Mouse (Mus musculus): Measurements from ENCODE around the gene Tas2r126.
"Not testable (repeated sequence)": the region's sequence is repeated elsewhere in the genome, so short reads cannot be mapped to it uniquely, and the experiment has no call there.

Tas2r126 gene

GRCm38 (mm10) chr6:42447381-42447780 lies 13.0 kb downstream of the Tas2r126 start:
- Histone ChIP-seq H3K4me3 (replicated peaks; ENCODE audit: low read length) (no peak overlapping the region), H3K4me1 (replicated peaks; ENCODE audit: low read depth, low read length) (no peaks in the 10 kb centered on the region), H3K36me3 (ENCODE audit: insufficient read depth, low read length) (no peaks in the 10 kb centered on the region), H3K27me3 (ENCODE audit: insufficient read depth, low read length) (no peaks in the 10 kb centered on the region), H3K9me3 (ENCODE audit: low read length) (peaks cover 7% of the 10 kb centered on the region)
- TF ChIP-seq CTCF (conservative IDR thresholded peaks at IDR 0.05; ENCODE audit: low read length) (no peak), NANOG (IDR thresholded peaks at IDR 0.05; ENCODE audit: borderline replicate concordance, low read length) (no peak), POU5F1 (IDR thresholded peaks at IDR 0.05; ENCODE audit: borderline replicate concordance, low read length) (no peak)

GRCm38 (mm10) chr6:42465096-42465495 lies 30.8 kb downstream of the Tas2r126 start, which contains the start of gene Olfr458:
Gene Olfr458, minus strand, starts transcription at chr6:42465196.
- Histone ChIP-seq H3K36me3 (ENCODE audit: insufficient read depth, low read length) (no peaks in the 10 kb centered on the region), H3K27me3 (ENCODE audit: insufficient read depth, low read length) (no peaks in the 10 kb centered on the region), H3K4me3 (replicated peaks; ENCODE audit: low read length) (no peak within 1 kb of the TSS), H3K4me1 (replicated peaks; ENCODE audit: low read depth, low read length) (no peaks in the 10 kb centered on the region), H3K9me3 (ENCODE audit: low read length) (no peaks in the 10 kb centered on the region)
- TF ChIP-seq CTCF (conservative IDR thresholded peaks at IDR 0.05; ENCODE audit: low read length): no peak
- TF ChIP-seq POU5F1 (IDR thresholded peaks at IDR 0.05; ENCODE audit: borderline replicate concordance, low read length): no peak
- no peak for TF ChIP-seq NANOG (IDR thresholded peaks at IDR 0.05; ENCODE audit: borderline replicate concordance, low read length)

GRCm38 (mm10) chr6:42470542-42470941 lies 36.2 kb downstream of the Tas2r126 start:
- Histone ChIP-seq H3K9me3 (ENCODE audit: low read length) (0 out of 2 replicates have a peak, but pooled peaks cover 8% of the 10 kb centered on the region), H3K27me3 (ENCODE audit: insufficient read depth, low read length) (no peaks in the 10 kb centered on the region), H3K4me3 (replicated peaks; ENCODE audit: low read length) (no peak overlapping the region), H3K36me3 (ENCODE audit: insufficient read depth, low read length) (no peaks in the 10 kb centered on the region), H3K4me1 (replicated peaks; ENCODE audit: low read depth, low read length) (no peaks in the 10 kb centered on the region)
- TF ChIP-seq CTCF (conservative IDR thresholded peaks at IDR 0.05; ENCODE audit: low read length): no peak
- no peak for TF ChIP-seq NANOG (IDR thresholded peaks at IDR 0.05; ENCODE audit: borderline replicate concordance, low read length)
- no peak for TF ChIP-seq POU5F1 (IDR thresholded peaks at IDR 0.05; ENCODE audit: borderline replicate concordance, low read length)

- H3K4me3 ChIP-seq (replicated peaks; ENCODE audit: low read length); H3K4me1 ChIP-seq (replicated peaks; ENCODE audit: low read depth, low read length); H3K36me3 ChIP-seq (ENCODE audit: insufficient read depth, low read length); H3K27me3 ChIP-seq (ENCODE audit: insufficient read depth, low read length); H3K9me3 ChIP-seq (ENCODE audit: low read length): not testable (repeated sequence)
These were observed 37.0 kb downstream of the Tas2r126 start for GRCm38 (mm10) chr6:42471298-42471697.

GRCm38 (mm10) chr6:42476235-42476634 lies 41.9 kb downstream of the Tas2r126 start, which contains the start of gene Olfr457:
Gene Olfr457, minus strand, starts transcription at chr6:42476335.
- 0 out of 2 replicates have a peak, but pooled peaks cover 8% of the 10 kb centered on the region for H3K9me3 ChIP-seq (ENCODE audit: low read length)
- no peak for TF ChIP-seq NANOG (IDR thresholded peaks at IDR 0.05; ENCODE audit: borderline replicate concordance, low read length)
- TF ChIP-seq POU5F1 (IDR thresholded peaks at IDR 0.05; ENCODE audit: borderline replicate concordance, low read length): no peak
- no peak for TF ChIP-seq CTCF (conservative IDR thresholded peaks at IDR 0.05; ENCODE audit: low read length)
- no peak within 1 kb of the TSS for H3K4me3 ChIP-seq (replicated peaks; ENCODE audit: low read length)
- H3K27me3 ChIP-seq (ENCODE audit: insufficient read depth, low read length): no peaks in the 10 kb centered on the region
- H3K36me3 ChIP-seq (ENCODE audit: insufficient read depth, low read length): no peaks in the 10 kb centered on the region
- no peaks in the 10 kb centered on the region for H3K4me1 ChIP-seq (replicated peaks; ENCODE audit: low read depth, low read length)

GRCm38 (mm10) chr6:42484633-42485032 lies 50.3 kb downstream of the Tas2r126 start:
- no peaks in the 10 kb centered on the region for H3K36me3 ChIP-seq (ENCODE audit: insufficient read depth, low read length)
- H3K4me3 ChIP-seq (replicated peaks; ENCODE audit: low read length): no peak overlapping the region
- H3K4me1 ChIP-seq (replicated peaks; ENCODE audit: low read depth, low read length): no peaks in the 10 kb centered on the region
- H3K27me3 ChIP-seq (ENCODE audit: insufficient read depth, low read length): no peaks in the 10 kb centered on the region
- TF ChIP-seq CTCF (conservative IDR thresholded peaks at IDR 0.05; ENCODE audit: low read length): no peak
- TF ChIP-seq POU5F1 (IDR thresholded peaks at IDR 0.05; ENCODE audit: borderline replicate concordance, low read length): no peak
- no peak for TF ChIP-seq NANOG (IDR thresholded peaks at IDR 0.05; ENCODE audit: borderline replicate concordance, low read length)
- H3K9me3 ChIP-seq (ENCODE audit: low read length): peaks cover 5% of the 10 kb centered on the region; the same call in 1 of the 2 replicates

Measured in E14TG2a.4 (cell line).